Mouse (Mus musculus) frontal cortex, adult (tissue): Measurements from ENCODE around the gene Arhgef2.

Source experiments
- ATAC-seq: cut with Nextera tagmentation; 2 replicates; pipeline ENCODE4 v1.9.2; 2017; ENCODE audit warnings: mild to moderate bottlenecking, moderate library complexity, mixed read lengths; ENCODE audit not compliant: low TSS enrichment

Arhgef2 gene

GRCm38 (mm10) chr3:88683814-88684213 lies 78.0 kb downstream of the Arhgef2 start:
- ATAC-seq: no peak

GRCm38 (mm10) chr3:88684236-88684979 lies 78.6 kb downstream of the Arhgef2 start:
- ATAC-seq: no peak

DNA sequence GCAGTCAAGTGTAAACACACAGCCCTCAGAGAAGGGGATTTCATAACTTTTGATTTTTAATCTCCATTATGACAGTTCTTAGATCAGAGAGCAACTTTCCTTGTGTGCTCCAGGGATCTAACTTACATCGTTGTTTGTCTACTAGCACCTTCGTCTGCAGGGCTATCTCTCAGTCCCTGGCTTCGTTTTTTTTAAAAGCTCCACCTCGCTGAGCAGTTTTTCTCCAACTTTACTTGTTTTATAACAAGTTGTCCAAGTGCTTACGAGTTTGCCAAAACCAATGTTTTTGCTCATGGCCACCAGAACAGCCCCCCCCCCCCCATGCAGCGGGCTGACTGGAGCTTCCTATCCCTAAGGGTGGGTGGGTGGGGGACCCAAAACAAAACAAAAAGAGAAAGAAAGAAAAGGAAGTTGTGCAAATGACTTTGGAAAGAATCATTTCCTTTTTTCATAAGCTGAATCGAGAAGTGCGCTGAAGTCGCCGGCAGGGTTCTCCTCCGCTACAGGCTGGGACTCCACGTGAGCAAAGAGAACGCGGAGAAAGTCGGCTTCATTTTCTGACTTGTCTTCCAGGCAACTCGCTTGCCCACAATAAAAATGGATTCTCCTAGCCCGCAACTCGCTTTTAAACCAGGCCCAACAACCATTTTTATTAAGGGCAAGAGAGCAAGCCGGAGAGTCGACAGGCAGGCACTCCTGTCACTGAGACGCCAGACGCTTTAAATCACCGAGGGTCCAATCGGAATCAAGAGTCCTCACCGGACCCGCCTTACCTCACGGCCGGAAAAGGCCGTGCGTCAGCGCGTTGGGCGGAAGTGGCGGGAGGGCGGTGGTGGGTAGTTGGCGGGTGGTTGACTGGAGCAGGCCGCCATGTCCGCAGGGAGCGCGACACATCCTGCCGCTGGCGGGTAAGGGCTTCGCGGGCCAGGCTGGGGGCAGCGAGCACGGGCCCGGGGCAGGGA lies 79.5 kb downstream of the Arhgef2 start, which contains the start of gene Khdc4:
Gene Khdc4 (plus strand): TSS at position 824 of the 962 bp plus-strand sequence.
- peak; percentile 99 for ATAC-seq

- ATAC-seq: peak; percentile 69
Measured at GRCm38 (mm10) chr3:88685958-88686451, 80.2 kb downstream of the Arhgef2 start.

- no peak for ATAC-seq
Measured at GRCm38 (mm10) chr3:88686734-88687611, 81.2 kb downstream of the Arhgef2 start.

GRCm38 (mm10) chr3:88689079-88689478 lies 83.3 kb downstream of the Arhgef2 start:
- ATAC-seq: no peak

DNA sequence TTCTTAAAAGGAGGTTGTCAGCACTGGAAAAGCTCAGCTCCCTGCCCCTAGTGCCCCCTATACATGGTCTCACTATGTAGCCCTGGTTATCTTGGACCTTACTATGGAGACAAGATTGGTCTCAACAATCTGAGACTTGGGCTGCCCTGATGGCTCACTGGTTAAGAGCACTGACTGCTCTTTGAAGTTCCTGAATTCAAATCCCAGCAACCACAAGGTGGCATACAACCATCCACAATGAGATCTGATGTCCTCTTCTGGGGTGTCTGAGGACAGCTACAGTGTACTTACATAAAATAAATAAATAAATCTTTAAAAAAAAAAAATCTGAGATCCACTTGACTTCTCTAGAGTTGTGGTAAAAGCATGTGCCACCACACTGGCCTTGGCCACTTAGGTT lies 89.8 kb downstream of the Arhgef2 start:
- ATAC-seq: no peak
